Mouse (Mus musculus) kidney, postnatal 10 days (tissue): ENCODE measurements around the gene Hapln4.
"Not testable (repeated sequence)": the region's sequence is repeated elsewhere in the genome, so short reads cannot be mapped to it uniquely, and the experiment has no call there.

Experiments used
- DNase-seq: peaks from one replicate; pipeline ENCODE4 v3.0.0; 2021; ENCODE audit warnings: mixed read lengths

The Hapln4 gene

GRCm38 (mm10) chr8:70083285-70083684, at the start of gene Hapln4:
Gene Hapln4, plus strand, starts transcription at chr8:70083457.
- peak; percentile 67 for DNase-seq

DNA sequence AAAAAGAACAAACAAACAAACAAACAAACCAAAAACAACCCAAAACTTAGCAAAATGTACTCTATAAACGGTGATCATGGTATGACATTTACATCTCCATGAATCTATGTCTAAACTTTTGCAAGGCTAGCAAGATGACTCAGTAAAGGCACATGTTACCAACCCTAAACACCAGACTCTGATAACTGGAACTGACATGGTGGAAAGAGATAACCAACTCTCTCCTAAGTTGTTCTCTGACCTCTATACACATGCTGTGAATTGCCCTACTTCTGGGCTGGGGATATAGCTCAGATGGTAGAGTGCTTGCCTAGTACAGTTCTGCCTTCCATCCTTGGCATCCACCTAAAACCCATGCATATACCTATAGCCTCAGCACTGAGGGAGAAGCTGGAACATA, 45.3 kb upstream of the Hapln4 start:
- DNase-seq: no peak

DNA sequence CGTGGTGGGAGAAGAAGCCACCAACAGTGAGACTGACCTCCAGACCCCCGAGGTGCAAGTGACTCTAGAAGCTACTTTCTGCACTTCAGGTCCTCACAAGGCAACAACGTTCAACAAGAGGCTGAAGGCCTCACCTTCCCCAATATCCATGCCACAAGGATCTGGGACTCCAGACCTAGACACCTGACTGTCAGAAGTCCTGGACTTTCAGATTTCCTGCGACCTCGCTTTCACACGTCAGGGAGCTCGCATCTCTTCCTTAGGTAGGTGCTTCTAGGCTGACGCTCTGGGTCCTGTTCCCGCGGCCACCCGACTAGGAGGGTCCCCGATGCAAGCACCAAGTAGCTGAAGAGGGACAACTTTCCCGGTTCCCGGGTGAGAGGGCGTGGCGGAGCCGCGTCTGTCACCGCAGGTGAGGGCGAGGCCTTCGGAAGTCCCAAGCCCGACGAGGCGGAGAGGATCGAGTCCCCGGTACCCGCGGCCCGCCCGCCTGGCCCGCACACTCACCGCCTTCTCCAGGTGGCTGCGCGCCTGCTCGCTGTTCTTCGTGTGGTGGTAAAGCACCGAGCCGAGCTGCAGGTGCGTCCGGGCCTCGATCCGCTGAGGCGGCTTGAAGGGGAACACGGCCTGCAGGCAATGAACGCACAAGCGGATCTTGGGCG, 41.2 kb upstream of the Hapln4 start:
- DNase-seq: no peak

- DNase-seq: peak; percentile 98
These were observed 40.4 kb upstream of the Hapln4 start, which contains the start of the genes Mau2 and Sugp1 for GRCm38 (mm10) chr8:70042583-70043455. Gene Mau2, minus strand, starts transcription at chr8:70042734. Gene Sugp1, plus strand, starts transcription at chr8:70042813.

DNA sequence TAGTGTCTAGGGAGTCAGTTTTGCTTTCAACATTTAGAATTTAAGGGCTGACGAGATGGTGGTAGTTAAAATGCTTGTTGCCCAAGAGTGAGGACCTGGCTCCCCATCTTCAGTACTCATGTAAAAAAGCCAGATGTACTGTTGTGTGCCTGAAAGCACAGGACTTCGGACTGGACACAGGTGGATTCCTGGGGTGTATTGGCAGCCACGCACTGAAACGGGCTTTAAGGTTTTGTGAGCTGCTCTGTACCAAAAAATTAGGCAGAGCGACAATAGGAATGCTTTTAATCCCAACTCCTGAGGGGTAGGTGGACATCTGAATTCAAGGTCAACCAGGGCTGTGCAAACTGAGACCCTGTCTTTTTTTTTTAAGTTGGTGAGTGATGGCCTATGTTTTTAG, 39.3 kb upstream of the Hapln4 start:
- no peak for DNase-seq

GRCm38 (mm10) chr8:70049662-70050061, 33.6 kb upstream of the Hapln4 start:
- no peak for DNase-seq

DNA sequence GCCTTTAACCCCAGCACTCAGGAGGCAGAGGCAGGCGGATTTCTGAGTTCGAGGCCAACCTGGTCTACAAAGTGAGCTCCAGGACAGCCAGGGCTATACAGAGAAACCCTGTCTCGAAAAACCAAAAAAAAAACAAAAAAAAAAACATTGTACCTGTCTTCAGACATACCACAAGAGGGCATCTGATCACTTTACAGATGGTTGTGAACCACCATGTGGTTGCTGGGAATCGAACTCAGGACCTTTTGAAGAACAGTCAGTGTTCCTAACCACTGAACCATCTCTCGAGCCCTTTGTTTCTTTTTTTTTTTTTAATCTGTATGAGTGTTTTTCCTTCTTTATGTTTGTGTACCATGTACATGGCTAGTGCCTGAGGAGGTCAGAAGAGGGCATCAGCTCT, 32.8 kb upstream of the Hapln4 start:
- DNase-seq: not testable (repeated sequence)

- DNase-seq: no peak
These were observed 25.5 kb upstream of the Hapln4 start for GRCm38 (mm10) chr8:70057721-70058120.

GRCm38 (mm10) chr8:70071836-70072440, 11.3 kb upstream of the Hapln4 start:
- DNase-seq: peak; percentile 11

- peak; percentile 69 for DNase-seq
These were observed 10.7 kb upstream of the Hapln4 start, which contains the start of gene Tm6sf2 for GRCm38 (mm10) chr8:70072441-70073069. Gene Tm6sf2, plus strand, starts transcription at chr8:70072924.

DNA sequence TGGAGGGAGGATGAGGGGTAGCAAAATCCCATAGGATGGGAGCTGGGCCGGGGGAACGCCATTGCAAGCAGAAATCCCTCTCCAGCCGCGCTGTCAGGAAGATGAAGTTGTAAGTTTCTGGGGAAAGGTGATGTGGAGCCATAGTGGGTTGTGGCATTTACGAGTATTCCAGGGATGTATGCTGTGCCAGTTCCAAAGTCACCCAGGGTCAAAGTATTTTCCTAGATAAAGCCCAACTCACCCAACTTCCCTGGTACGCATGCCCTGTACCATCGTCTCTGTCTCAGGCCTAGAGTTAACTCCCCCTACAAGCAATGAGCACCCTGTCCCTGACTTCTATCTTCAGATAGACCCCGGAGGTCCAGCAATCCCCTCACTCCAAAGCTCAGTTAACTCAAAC, 10.1 kb upstream of the Hapln4 start:
- DNase-seq: no peak

DNA sequence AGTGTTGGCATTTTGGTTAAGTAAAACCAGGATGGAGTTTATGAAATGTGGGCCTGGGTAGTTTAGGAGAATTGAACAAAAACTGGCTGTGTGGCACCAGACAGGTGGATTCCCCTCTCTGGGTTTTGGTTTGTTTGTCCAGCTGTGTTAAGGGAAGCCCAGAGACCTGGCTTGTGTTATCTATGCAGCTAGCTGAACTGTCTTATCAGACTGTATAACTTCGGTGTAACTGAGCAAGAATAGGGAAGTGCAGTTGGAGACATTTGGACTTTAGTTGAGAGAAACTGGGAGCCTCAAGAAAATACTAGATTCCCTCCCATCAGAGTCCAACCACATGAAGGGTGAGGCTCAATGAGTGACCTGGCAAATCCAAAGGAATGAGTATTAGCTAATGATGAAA, 9.6 kb upstream of the Hapln4 start:
- no peak for DNase-seq

- no peak for DNase-seq
These were observed 1.3 kb upstream of the Hapln4 start for GRCm38 (mm10) chr8:70081976-70082375.

DNA sequence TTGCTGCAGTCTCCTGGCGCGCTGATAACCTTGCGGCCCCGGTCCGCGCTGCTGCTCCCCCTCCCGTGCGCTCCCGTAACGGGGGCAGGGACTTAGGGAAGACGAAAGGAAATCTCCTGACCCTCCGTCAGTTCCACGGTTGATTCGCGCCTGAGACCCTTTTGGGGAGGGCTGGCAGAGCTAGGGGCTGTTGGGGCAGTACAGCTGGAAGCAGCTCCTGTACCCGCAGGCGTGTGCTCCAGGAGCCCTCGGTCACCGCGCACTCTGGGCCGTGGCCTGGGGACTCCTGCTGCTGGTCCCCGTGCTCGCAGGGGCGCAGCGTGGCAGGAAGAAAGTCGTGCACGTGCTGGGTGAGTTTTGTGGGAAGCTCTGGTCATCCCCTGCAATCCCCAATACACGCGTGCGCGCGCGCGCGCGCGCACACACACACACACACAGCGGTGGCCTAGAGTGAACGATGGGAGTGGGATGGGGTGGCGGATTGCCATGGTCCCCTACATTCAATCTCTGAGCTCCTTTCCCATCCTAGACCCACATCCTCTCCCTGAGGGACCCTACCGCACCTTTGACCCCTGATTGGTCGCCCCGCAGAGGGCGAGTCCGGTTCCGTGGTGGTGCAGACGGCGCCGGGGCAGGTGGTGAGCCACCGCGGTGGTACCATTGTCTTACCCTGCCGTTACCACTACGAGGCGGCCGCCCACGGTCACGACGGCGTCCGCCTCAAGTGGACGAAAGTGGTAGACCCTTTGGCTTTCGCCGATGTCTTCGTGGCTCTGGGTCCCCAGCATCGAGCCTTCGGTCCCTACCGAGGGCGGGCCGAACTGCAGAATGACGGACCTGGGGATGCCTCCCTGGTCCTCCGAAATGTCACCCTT, 1.2 kb downstream of the Hapln4 start:
- DNase-seq: peak; percentile 15

DNA sequence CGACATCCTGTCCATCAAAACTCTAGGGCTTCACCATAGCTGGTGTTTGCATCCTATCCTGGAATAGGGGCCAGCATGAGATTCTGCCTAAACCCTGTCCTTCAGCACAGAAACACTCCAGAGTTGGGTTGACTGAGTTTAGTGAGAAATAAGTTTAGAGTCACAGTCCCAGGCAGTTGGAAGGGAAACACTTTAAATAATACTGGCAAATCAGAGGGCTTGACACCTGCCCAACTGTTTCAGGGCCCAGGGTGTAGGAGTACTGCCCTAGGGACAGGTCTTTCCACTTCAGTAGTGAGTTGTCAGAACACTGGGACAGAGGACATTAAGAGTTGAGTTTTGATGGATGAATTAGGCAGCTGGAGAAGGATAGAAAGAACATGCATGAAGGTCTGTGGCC, 2.9 kb downstream of the Hapln4 start:
- DNase-seq: no peak

GRCm38 (mm10) chr8:70087237-70087636, 4.0 kb downstream of the Hapln4 start:
- DNase-seq: no peak

- DNase-seq: peak; percentile 61
These were observed 4.8 kb downstream of the Hapln4 start for GRCm38 (mm10) chr8:70087836-70088650.

GRCm38 (mm10) chr8:70089296-70089960, 6.2 kb downstream of the Hapln4 start:
- no peak for DNase-seq

DNA sequence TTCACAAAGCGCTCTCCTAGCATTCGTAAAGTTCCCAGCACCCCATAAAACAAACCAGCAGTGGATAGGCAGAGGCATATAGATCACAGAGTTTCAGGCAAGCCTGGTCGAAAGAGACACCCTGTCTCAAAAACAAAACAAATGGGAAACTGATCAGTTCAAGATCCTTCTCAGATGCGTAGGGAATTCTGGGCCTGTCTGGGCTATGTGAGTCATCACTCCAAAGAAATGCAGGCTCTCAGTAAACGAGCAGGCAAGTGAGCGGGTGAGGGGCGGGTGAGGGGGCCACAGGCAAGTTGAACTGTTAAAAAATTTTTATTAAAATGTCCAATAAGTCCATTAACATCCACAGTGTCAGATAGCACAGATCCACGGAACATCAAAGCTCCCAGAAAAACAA, 9.5 kb downstream of the Hapln4 start:
- DNase-seq: no peak

DNA sequence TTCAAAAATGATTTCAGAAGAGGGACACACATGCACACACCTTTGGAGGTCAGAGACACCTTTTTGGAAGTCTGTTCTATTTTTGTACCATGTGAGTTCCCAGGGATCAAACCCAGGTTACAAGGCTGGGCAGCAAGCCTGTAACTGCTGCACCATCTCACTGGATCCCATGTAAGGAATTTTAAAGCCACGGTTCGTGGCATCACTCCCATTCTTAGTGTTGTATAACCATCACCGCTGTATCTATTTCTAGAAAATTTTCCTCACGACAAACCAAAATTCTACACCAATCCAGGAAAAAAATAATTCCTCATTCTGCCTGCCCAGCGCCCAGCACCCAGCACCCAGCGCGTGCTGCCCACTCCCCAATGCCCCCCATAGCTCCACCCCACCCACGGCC, 16.0 kb downstream of the Hapln4 start:
- no peak for DNase-seq

DNA sequence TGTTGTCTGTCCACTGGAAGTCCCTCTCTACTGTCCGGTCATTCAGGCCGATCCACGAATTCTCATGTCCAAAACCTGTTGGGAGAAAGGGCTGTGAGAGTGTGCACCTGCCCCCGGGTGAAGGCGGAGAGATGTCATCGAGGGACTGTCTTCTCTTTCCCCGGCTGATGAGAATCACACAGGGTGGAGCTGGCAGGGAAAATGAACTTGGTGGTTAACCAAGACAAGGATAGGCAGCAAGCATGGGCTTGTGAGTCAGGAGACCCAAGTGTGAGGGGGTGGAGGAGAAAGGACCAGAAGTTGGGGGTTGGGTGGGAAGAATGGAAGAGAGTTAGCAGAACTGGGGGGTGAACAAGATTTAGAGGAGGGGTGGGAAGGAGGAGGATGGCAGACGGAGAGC, 17.0 kb downstream of the Hapln4 start:
- no peak for DNase-seq
